Mouse (Mus musculus) spleen, adult 2 months (tissue): Measurements from ENCODE around the gene Tinf2. TPM values are rescaled to one million over a fixed set of nuclear protein-coding genes. Genes with fewer than 3 reads are reported as not detected.

Source experiments
- DNase-seq, 2 experiments: peaks; one replicate each; pipeline versions ENCODE4 v3.0.0 to v3.0.0-alpha.2; 2012 to 2021; ENCODE audit warnings: low spot score in 2 of 2, low read depth in 1 of 2
- H3K27ac ChIP-seq: fragments of 200-500 bp; 2 replicates; pipeline ENCODE4 v1.5.1; 2012; ENCODE audit warnings: low read length, inconsistent platforms; ENCODE audit not compliant: insufficient read depth
- H3K27me3 ChIP-seq: fragments of 200-500 bp; 2 replicates; pipeline ENCODE4 v1.6.1; 2012; ENCODE audit warnings: mild to moderate bottlenecking, moderate library complexity, low read length, inconsistent platforms; ENCODE audit not compliant: control insufficient read depth, insufficient read depth
- H3K36me3 ChIP-seq: fragments of 200-500 bp; 2 replicates; pipeline ENCODE4 v1.6.1; 2012; ENCODE audit warnings: mild to moderate bottlenecking, low read length, inconsistent platforms; ENCODE audit not compliant: control insufficient read depth, insufficient read depth
- H3K4me1 ChIP-seq: fragments of 200-500 bp; 2 replicates; pipeline ENCODE4 v1.6.1; 2011; ENCODE audit warnings: inconsistent platforms; ENCODE audit not compliant: control insufficient read depth, insufficient read depth, insufficient read length
- H3K4me3 ChIP-seq: fragments of 200-500 bp; 2 replicates; pipeline ENCODE4 v1.5.1; 2011; ENCODE audit warnings: mild to moderate bottlenecking, inconsistent platforms; ENCODE audit not compliant: insufficient read depth, insufficient read length; ENCODE audit errors: extremely low read depth
- CTCF ChIP-seq: fragments of 200-500 bp; IDR thresholded peaks from 2 replicates; pipeline ENCODE4 v1.5.1; 2011; ENCODE audit warnings: mild to moderate bottlenecking, inconsistent platforms; ENCODE audit not compliant: insufficient read depth, insufficient read length, insufficient replicate concordance; ENCODE audit errors: extremely low read depth
- POLR2A ChIP-seq: fragments of 200-500 bp; IDR thresholded peaks from 2 replicates; pipeline ENCODE4 v1.6.1; 2011; ENCODE audit warnings: low read depth, low read length, inconsistent platforms
- WGBS: fragments of 180-500 bp; shearing (Covaris S2); methylation state at CpG from one replicate; pipeline ENCODE4 v1.1.7; 2018; 5-methylcytosine and 5-hydroxymethylcytosine counted together
- polyA plus RNA-seq: library from polyadenylated mRNA; depleted of rRNA; stranded (reverse); fragments of >200 nt; gene quantifications from 2 replicates; pipeline ENCODE4 v1.2.3, GENCODE M21; 2012

The Tinf2 gene
- polyA plus RNA-seq, 1 experiment: 19.0 TPM

GRCm38 (mm10) chr14:55671833-55672740 lies 9.5 kb downstream of the Tinf2 start, which contains the start of the genes Gmpr2 and Nedd8:
Gene Gmpr2 (plus strand): TSS chr14:55671941.
Gene Nedd8 (minus strand): TSS chr14:55672124.
- Histone ChIP-seq H3K27me3 (no peaks in the 10 kb centered on the region), H3K36me3 (peaks cover 4% of the 10 kb centered on the region), H3K4me3 (peak within 1 kb of the TSS; percentile 86), H3K4me1 (peaks cover 7% of the 10 kb centered on the region; the same call in 1 of the 2 replicates), H3K27ac (peak within 1 kb of the TSS; percentile 97)
- peak; percentile 89 to 96 for DNase-seq
- WGBS: under 1% methylated on average over 38 of the region's 38 CpGs
- TF ChIP-seq POLR2A (peak; percentile 53; the same call in 1 of the 2 replicates), CTCF (no peak)

- no peak for DNase-seq
- Histone ChIP-seq H3K27me3 (no peaks in the 10 kb centered on the region), H3K27ac (peak overlapping the region; percentile 97), H3K4me1 (peaks cover 7% of the 10 kb centered on the region; the same call in 1 of the 2 replicates), H3K36me3 (peaks cover 6% of the 10 kb centered on the region), H3K4me3 (peak overlapping the region; percentile 86)
- TF ChIP-seq CTCF: no peak
- no peak for TF ChIP-seq POLR2A
- under 1% methylated on average over 12 of the region's 12 CpGs for WGBS
These were observed 10.2 kb downstream of the Tinf2 start for GRCm38 (mm10) chr14:55671486-55671832.

DNA sequence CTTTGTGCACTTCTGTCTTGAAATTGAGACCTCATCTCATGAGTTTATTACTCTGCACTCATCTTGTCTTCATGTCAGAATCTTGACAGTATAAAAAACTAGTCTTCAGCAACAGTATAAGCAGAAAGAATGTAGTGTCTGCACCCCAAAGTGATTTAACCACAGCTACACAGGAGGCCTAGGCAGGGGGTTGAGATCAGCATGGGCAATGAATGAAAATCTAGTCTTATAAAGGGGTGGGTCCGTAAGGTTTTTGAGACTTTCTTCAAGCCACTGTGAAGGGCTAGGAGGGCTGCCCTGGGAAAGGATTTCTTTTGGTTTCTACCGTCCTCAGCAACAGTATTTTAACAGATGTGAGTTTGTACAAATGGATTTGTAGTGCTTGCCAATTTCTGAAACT lies 21.0 kb downstream of the Tinf2 start:
- WGBS: 68% methylated on average over 2 of the region's 2 CpGs
- TF ChIP-seq POLR2A: no peak
- no peak for TF ChIP-seq CTCF
- H3K27me3 ChIP-seq: no peaks in the 10 kb centered on the region
- H3K36me3 ChIP-seq: peaks cover 14% of the 10 kb centered on the region
- DNase-seq: no peak
- peak overlapping the region; percentile 70 for H3K4me3 ChIP-seq
- no peak overlapping the region for H3K27ac ChIP-seq
- H3K4me1 ChIP-seq: peaks cover 3% of the 10 kb centered on the region; the same call in 1 of the 2 replicates

- no peaks in the 10 kb centered on the region for H3K27me3 ChIP-seq
- H3K27ac ChIP-seq: peak within 1 kb of the TSS; percentile 76
- under 1% methylated on average over 39 of the region's 39 CpGs for WGBS
- peak within 1 kb of the TSS; percentile 70 for H3K4me3 ChIP-seq
- peak; percentile 67 to 70 for DNase-seq
- peak; percentile 9; the same call in 1 of the 2 replicates for TF ChIP-seq POLR2A
- TF ChIP-seq CTCF: peak; percentile 19; the same call in 1 of the 2 replicates
- H3K36me3 ChIP-seq: peaks cover 14% of the 10 kb centered on the region
- H3K4me1 ChIP-seq: peaks cover 3% of the 10 kb centered on the region; the same call in 1 of the 2 replicates
These were observed 21.6 kb downstream of the Tinf2 start, which contains the start of gene Mdp1 for GRCm38 (mm10) chr14:55659960-55660573. Gene Mdp1 (minus strand): TSS chr14:55660508.

GRCm38 (mm10) chr14:55658011-55658410 lies 23.6 kb downstream of the Tinf2 start:
- peaks cover 11% of the 10 kb centered on the region for H3K36me3 ChIP-seq
- peaks cover 3% of the 10 kb centered on the region; the same call in 1 of the 2 replicates for H3K4me1 ChIP-seq
- H3K27ac ChIP-seq: no peak overlapping the region
- DNase-seq: no peak
- no peak overlapping the region for H3K4me3 ChIP-seq
- no peak for TF ChIP-seq POLR2A
- WGBS: 87% methylated on average over 5 of the region's 5 CpGs
- no peaks in the 10 kb centered on the region for H3K27me3 ChIP-seq

- WGBS: 85% methylated on average over 3 of the region's 3 CpGs
- DNase-seq: no peak
These were observed 24.7 kb downstream of the Tinf2 start for GRCm38 (mm10) chr14:55656935-55657334.

More at GRCm38 (mm10) chr14:55656935-55657334, 24.7 kb downstream of the Tinf2 start:
- no peaks in the 10 kb centered on the region for H3K27me3 ChIP-seq
- TF ChIP-seq POLR2A: no peak
- TF ChIP-seq CTCF: no peak
- H3K27ac ChIP-seq: no peak overlapping the region
- H3K4me3 ChIP-seq: no peak overlapping the region
- H3K4me1 ChIP-seq: peaks cover 3% of the 10 kb centered on the region; the same call in 1 of the 2 replicates
- peaks cover 7% of the 10 kb centered on the region; the same call in 1 of the 2 replicates for H3K36me3 ChIP-seq
